Mouse (Mus musculus) ES-CJ7 (cell line): ENCODE data around the gene Iqsec1.

Experiments used
- DNase-seq: peaks from one replicate; pipeline ENCODE4 v3.0.0; 2011; ENCODE audit warnings: low read depth, low spot score

Iqsec1 gene

GRCm38 (mm10) chr6:90728491-90728931, 260.0 kb downstream of the Iqsec1 start:
- peak; percentile 64 for DNase-seq

- DNase-seq = no peak
Measured at GRCm38 (mm10) chr6:90727826-90728225, 260.7 kb downstream of the Iqsec1 start.

- no peak for DNase-seq
Measured at GRCm38 (mm10) chr6:90726711-90727122, 261.8 kb downstream of the Iqsec1 start.

DNA sequence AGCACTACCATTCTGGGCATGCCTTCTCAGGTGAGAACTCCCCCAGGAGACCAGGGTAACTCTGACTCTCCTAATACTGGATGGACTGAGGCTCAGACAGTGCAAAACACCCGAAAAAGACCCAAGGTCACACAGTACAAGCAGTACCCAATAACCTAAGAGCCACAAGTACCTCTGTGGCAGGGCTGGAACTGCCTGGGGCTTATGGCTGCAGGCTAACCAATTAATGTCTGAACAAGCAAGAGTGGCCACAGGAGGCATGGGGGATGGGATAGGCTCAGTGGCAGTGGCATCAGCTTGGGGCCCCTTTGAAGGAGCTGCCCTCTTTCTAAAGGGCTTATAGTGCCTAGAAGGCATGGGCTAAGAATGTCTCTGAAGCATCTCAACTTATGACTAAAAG, 263.0 kb downstream of the Iqsec1 start:
- DNase-seq = no peak

- DNase-seq = no peak
Measured at GRCm38 (mm10) chr6:90722993-90723392, 265.5 kb downstream of the Iqsec1 start.

- DNase-seq = peak; percentile 44
Measured at GRCm38 (mm10) chr6:90720996-90721746, 267.3 kb downstream of the Iqsec1 start.

GRCm38 (mm10) chr6:90720201-90720600, 268.3 kb downstream of the Iqsec1 start:
- no peak for DNase-seq

DNA sequence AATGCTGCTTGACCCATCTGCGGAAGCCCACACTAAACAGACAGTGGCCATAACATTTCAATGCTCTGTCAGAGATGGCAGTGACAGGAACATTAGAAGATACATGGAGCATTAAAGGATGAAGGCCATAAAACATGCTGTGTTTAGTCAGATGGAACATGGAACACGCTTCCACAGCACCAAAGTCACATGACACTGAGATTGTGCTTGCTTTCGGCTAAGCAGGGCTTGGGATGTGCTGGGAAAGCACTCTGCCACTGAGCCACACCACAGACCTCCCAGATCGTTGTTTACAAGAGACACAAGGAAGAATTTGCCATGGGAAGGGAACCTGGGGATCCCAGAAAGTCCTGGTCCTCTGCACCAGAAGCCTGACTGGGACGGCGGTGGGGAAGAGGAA, 269.1 kb downstream of the Iqsec1 start:
- no peak for DNase-seq

DNA sequence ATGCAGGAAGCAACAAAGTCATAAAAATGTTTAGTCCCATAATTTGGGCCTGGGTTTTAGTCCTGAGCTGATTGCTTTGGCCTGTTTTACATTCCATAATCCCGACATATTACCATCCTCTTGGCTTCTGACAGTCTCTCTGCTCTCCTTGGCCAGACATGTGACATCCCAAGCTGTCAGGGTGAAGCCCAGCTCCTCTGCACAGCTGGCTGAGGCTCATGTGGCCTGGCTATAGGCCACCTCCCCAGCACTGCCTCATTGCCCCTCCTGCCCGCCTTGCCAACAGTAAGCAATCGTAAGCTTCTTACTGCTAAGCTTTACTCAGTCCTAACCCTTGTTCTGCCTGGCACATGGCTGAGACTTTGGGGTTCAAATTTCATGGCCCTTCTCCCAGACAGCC, 270.0 kb downstream of the Iqsec1 start:
- DNase-seq = no peak

GRCm38 (mm10) chr6:90717711-90718110, 270.8 kb downstream of the Iqsec1 start:
- no peak for DNase-seq

- no peak for DNase-seq
Measured at GRCm38 (mm10) chr6:90716853-90717252, 271.6 kb downstream of the Iqsec1 start.

DNA sequence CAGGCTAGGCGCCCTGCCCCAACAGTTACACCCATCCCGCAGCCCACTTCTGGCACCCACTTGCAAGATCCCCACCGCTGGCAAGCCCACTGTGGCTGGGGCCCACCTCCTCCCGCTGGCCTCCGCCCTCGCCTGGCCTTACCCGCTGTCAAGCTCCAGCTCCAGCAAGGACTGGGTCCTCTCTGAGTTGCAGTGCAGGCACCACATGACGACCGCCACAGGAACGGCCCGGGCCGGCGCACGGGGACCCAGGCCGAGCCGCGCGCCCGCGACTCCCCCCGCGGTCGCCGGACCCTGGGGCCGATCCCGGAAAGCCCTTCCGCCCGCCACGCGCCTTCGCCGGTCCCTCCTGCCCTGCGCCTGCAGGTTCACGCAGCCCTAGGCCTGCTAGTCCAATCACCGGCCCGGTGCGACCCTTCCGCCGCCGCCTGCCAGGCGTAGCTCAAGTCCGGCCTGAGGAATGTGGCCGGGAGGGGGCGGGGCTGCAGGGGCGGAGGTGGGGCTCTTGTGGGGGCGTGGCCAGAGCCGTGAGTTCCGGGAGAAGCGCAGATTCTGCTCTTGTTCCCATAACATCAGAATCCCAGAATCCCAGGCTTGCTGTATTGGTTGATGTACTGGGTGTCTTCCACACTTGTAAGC, 272.3 kb downstream of the Iqsec1 start:
- DNase-seq = peak; percentile 89

GRCm38 (mm10) chr6:90715245-90715905, 273.1 kb downstream of the Iqsec1 start:
- DNase-seq = no peak

- DNase-seq = no peak
Measured at GRCm38 (mm10) chr6:90713650-90714049, 274.8 kb downstream of the Iqsec1 start.

DNA sequence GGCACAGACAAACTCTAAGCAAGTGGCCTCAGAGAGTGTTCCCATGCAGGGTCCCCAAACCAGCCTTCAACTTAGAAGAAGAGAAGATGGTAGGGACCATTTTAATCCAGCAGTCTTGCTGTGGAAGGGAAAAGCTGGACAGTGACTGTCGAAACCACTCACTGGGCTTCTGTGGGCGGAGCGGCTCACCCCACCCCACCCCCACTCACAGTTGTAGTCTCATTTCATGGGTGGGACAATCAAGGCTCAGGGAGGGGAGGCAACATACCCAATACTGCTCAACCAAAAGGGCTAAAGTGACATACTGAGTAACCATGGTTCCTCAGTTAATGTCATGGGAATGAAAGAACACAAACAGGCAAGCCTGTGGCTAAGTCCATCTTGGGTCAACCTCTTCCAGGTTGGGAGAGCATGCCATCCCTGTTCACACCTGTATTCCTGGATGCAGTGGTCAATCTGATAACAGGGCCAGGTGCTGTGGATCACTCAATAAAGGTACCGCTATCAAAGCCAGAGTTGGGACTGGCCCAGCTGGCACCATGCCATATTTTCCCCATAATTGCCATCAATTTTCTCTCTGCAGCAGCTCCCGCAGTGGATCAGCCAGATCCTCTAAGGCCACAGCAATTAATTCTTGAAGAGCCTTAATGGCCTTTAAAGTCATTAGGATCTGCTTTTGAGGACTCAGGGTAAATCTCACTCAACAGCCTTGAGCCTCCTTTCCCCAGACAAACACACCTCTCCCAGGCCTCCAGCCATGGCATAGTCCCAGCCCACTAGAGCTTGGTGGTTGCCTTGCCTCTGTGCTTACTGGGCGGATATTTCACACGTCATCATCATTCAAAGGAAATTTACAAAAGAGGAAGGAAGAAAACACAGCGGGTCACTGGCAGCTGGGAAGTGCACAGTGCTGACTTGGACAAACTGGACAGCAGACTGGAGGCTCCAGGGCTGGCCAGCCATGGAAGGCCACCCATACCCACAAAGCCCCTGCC, 275.7 kb downstream of the Iqsec1 start:
- no peak for DNase-seq

GRCm38 (mm10) chr6:90712063-90712462, 276.4 kb downstream of the Iqsec1 start:
- DNase-seq = no peak

- no peak for DNase-seq
Measured at GRCm38 (mm10) chr6:90711476-90712035, 276.9 kb downstream of the Iqsec1 start.

DNA sequence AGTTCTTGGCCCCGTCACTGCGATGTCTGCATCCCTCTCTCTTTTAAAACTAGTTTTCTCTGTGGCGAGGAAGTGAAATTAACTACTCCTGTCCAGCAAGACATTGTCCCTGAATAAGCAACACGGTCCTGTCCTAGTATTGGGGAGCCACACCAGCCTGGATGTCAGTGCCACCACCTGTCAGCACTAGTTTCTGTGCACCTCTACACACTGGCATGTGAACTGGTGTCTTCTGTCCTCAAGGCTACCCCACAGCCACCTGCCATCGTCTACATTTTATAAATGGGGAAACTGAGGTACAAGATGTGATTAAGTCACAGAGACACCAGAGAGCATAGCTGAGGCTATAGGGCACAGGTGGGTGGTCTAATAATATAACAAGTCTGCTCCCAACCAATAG, 277.7 kb downstream of the Iqsec1 start:
- no peak for DNase-seq

GRCm38 (mm10) chr6:90709929-90710777, 278.3 kb downstream of the Iqsec1 start:
- no peak for DNase-seq

GRCm38 (mm10) chr6:90708061-90708618, 280.3 kb downstream of the Iqsec1 start:
- DNase-seq = no peak
